Mouse (Mus musculus): ENCODE results near the gene Ppil6. TPM values are rescaled to one million over a fixed set of nuclear protein-coding genes. Genes with fewer than 3 reads are reported as not detected.

The Ppil6 gene
- polyA plus RNA-seq (2016; fragmentation: Nextera tagmentation; extraction: Ambion mirVana) = 0.79 and 1.2 TPM in 2 replicates

- WGBS = under 1% methylated on average over 50 of the region's 50 CpGs
- Histone ChIP-seq H3K4me3 (peak within 1 kb of the TSS; percentile 60), H3K4me2 (replicated peaks) (peak within 1 kb of the TSS; percentile 96), H3K27ac (no peak within 1 kb of the TSS), H3K27me3 (replicated peaks) (no peaks in the 10 kb centered on the region), H3K36me3 (peaks cover 39% of the 10 kb centered on the region), H3K4me1 (peaks cover 26% of the 10 kb centered on the region), H3K9me3 (no peaks in the 10 kb centered on the region), H3K9ac (peak within 1 kb of the TSS; percentile 58)
- peak; percentile 96 for ATAC-seq (ENCODE audit: low FRiP score, low read depth)
Measured at GRCm38 (mm10) chr10:41489708-41490517, at the start of gene Ppil6, which contains the start of gene Smpd2. Ppil6 (plus strand) TSS chr10:41490439. Smpd2 (minus strand) TSS chr10:41490369.

DNA sequence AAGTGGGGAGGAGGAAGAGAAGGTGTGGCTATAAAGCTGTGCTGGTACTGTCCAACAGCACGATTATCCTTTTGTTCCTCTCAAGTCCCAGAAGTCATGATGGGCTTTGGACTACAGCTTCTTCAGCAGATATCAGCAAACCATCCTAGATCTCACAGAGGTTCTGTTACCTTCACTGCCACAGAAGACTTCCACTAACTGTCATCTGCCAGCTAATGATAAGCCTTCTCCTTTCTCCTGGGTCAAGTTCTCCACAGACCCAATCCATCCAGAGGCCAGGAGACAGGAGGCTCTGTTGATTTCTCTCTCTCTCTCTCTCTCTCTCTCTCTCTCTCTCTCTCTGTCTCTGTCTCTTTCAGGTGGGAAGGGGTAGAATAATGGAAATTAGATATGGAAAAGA is 42.0 kb upstream of the Ppil6 start:
- no peak overlapping the region for H3K4me3 ChIP-seq
- H3K9ac ChIP-seq = no peak overlapping the region
- no peak overlapping the region for H3K27ac ChIP-seq
- no peak for ATAC-seq (ENCODE audit: low FRiP score, low read depth)
- no peaks in the 10 kb centered on the region for H3K9me3 ChIP-seq
- no peaks in the 10 kb centered on the region for H3K27me3 ChIP-seq (replicated peaks)
- peaks cover 12% of the 10 kb centered on the region; the same call in 1 of the 2 replicates for H3K36me3 ChIP-seq
- WGBS = 90% methylated on average over 1 of the region's 1 CpGs
- H3K4me2 ChIP-seq (replicated peaks) = no peak overlapping the region
- peaks cover 11% of the 10 kb centered on the region; the same call in 1 of the 2 replicates for H3K4me1 ChIP-seq

GRCm38 (mm10) chr10:41449684-41450083 is 40.6 kb upstream of the Ppil6 start:
- peaks cover 11% of the 10 kb centered on the region; the same call in 1 of the 2 replicates for H3K4me1 ChIP-seq
- H3K4me2 ChIP-seq (replicated peaks) = peak overlapping the region; percentile 72
- peak overlapping the region; percentile 38 for H3K9ac ChIP-seq
- H3K36me3 ChIP-seq = peaks cover 12% of the 10 kb centered on the region; the same call in 1 of the 2 replicates
- H3K27me3 ChIP-seq (replicated peaks) = no peaks in the 10 kb centered on the region
- H3K4me3 ChIP-seq = peak overlapping the region; percentile 88
- 13% methylated on average over 14 of the region's 14 CpGs for WGBS
- peak; percentile 72 for ATAC-seq (ENCODE audit: low FRiP score, low read depth)
- H3K27ac ChIP-seq = 0 out of 2 replicates have a peak overlapping the region, but pooled peaks have one; percentile 2
- no peaks in the 10 kb centered on the region for H3K9me3 ChIP-seq

DNA sequence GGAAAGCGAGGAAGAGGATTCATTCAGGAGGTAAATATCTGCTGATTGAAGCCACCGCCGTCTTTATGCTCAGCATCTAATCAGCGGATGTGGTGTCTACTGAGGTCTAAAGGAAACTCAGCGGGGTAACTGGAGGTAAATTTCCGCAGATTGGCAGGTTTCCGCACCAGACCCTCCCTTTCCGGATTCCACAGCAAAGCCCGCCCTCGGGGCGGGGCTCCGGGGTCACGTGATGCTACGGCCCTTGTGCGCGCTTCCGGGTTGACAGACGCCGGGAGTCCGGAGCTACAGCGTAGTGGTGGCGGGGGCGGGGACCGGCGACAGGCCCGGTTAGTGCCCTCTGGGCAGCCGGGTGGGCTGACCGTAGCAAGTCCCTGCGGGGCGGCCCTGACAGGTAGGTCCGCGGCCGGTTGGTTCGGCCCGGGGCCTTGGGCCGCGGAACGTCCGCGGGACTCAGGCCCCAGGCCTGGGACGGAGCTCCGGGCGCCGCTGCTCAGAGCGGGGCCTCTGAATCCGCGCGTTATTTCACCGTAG is 40.0 kb upstream of the Ppil6 start, which contains the start of gene Zbtb24:
TSS of gene Zbtb24 (plus strand) at position 247 of the 534 bp plus-strand sequence.
- ATAC-seq (ENCODE audit: low FRiP score, low read depth) = peak; percentile 96
- Histone ChIP-seq H3K4me2 (replicated peaks) (peak within 1 kb of the TSS; percentile 72), H3K27ac (0 out of 2 replicates have a peak within 1 kb of the TSS, but pooled peaks have one; percentile 2), H3K9me3 (no peaks in the 10 kb centered on the region), H3K4me3 (peak within 1 kb of the TSS; percentile 88), H3K36me3 (peaks cover 16% of the 10 kb centered on the region; the same call in 1 of the 2 replicates), H3K27me3 (replicated peaks) (no peaks in the 10 kb centered on the region), H3K9ac (peak within 1 kb of the TSS; percentile 83), H3K4me1 (peaks cover 11% of the 10 kb centered on the region; the same call in 1 of the 2 replicates)
- WGBS = under 1% methylated on average over 49 of the region's 49 CpGs

- peak; percentile 51 for ATAC-seq (ENCODE audit: low FRiP score, low read depth)
- H3K9ac ChIP-seq = peak overlapping the region; percentile 83
- peak overlapping the region; percentile 88 for H3K4me3 ChIP-seq
- H3K4me1 ChIP-seq = peaks cover 11% of the 10 kb centered on the region; the same call in 1 of the 2 replicates
- no peaks in the 10 kb centered on the region for H3K27me3 ChIP-seq (replicated peaks)
- H3K27ac ChIP-seq = no peak overlapping the region
- peaks cover 23% of the 10 kb centered on the region for H3K36me3 ChIP-seq
- no peaks in the 10 kb centered on the region for H3K9me3 ChIP-seq
- peak overlapping the region; percentile 72 for H3K4me2 ChIP-seq (replicated peaks)
- WGBS = 56% methylated on average over 18 of the region's 18 CpGs
Measured at GRCm38 (mm10) chr10:41450780-41451522, 39.3 kb upstream of the Ppil6 start.

- H3K4me3 ChIP-seq = no peak overlapping the region
- H3K9ac ChIP-seq = no peak overlapping the region
- peaks cover 30% of the 10 kb centered on the region for H3K36me3 ChIP-seq
- H3K9me3 ChIP-seq = no peaks in the 10 kb centered on the region
- H3K27ac ChIP-seq = no peak overlapping the region
- no peaks in the 10 kb centered on the region for H3K27me3 ChIP-seq (replicated peaks)
- no peak for ATAC-seq (ENCODE audit: low FRiP score, low read depth)
- 96% methylated on average over 9 of the region's 9 CpGs for WGBS
- peak overlapping the region; percentile 72; the same call in 1 of the 2 replicates for H3K4me2 ChIP-seq (replicated peaks)
- H3K4me1 ChIP-seq = peaks cover 11% of the 10 kb centered on the region; the same call in 1 of the 2 replicates
Measured at GRCm38 (mm10) chr10:41451656-41452055, 38.6 kb upstream of the Ppil6 start.

DNA sequence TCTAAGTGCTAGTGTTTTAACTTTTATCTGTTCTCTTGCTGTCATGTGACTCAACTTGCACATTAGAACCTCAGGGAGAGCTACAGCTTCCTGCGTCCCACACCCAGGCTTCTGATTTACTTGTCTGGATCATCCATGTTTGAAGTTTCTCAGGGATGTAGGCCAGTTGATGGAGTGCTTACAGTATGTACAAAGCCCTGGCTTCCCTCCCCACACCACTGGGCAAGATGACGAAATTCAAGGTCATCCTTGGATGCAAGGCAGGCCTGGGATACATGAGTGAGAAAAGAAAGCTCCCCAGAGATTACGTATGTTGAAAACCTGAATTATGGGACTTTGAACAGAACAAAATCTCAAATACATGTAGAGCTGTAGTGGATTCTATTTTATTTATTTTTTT is 37.4 kb upstream of the Ppil6 start:
- H3K9ac ChIP-seq = no peak overlapping the region
- WGBS = 90% methylated on average over 3 of the region's 3 CpGs
- peaks cover 34% of the 10 kb centered on the region for H3K36me3 ChIP-seq
- no peaks in the 10 kb centered on the region for H3K27me3 ChIP-seq (replicated peaks)
- H3K4me3 ChIP-seq = no peak overlapping the region
- H3K4me2 ChIP-seq (replicated peaks) = no peak overlapping the region
- H3K4me1 ChIP-seq = peaks cover 11% of the 10 kb centered on the region; the same call in 1 of the 2 replicates
- H3K27ac ChIP-seq = no peak overlapping the region
- no peak for ATAC-seq (ENCODE audit: low FRiP score, low read depth)
- H3K9me3 ChIP-seq = no peaks in the 10 kb centered on the region

GRCm38 (mm10) chr10:41459990-41460389 is 30.2 kb upstream of the Ppil6 start:
- WGBS = 84% methylated on average over 4 of the region's 4 CpGs
- Histone ChIP-seq H3K9ac (no peak overlapping the region), H3K27ac (no peak overlapping the region), H3K4me3 (no peak overlapping the region), H3K9me3 (no peaks in the 10 kb centered on the region), H3K36me3 (peaks cover 48% of the 10 kb centered on the region), H3K4me1 (peaks cover 8% of the 10 kb centered on the region), H3K27me3 (replicated peaks) (no peaks in the 10 kb centered on the region), H3K4me2 (replicated peaks) (no peak overlapping the region)
- ATAC-seq (ENCODE audit: low FRiP score, low read depth) = no peak

- H3K27me3 ChIP-seq (replicated peaks) = no peaks in the 10 kb centered on the region
- no peak overlapping the region for H3K4me2 ChIP-seq (replicated peaks)
- H3K9ac ChIP-seq = no peak overlapping the region
- no peak overlapping the region for H3K4me3 ChIP-seq
- H3K9me3 ChIP-seq = no peaks in the 10 kb centered on the region
- H3K36me3 ChIP-seq = peaks cover 45% of the 10 kb centered on the region
- ATAC-seq (ENCODE audit: low FRiP score, low read depth) = no peak
- no peak overlapping the region for H3K27ac ChIP-seq
- WGBS = 32% methylated on average over 2 of the region's 2 CpGs
- peaks cover 8% of the 10 kb centered on the region for H3K4me1 ChIP-seq
Measured at GRCm38 (mm10) chr10:41460501-41460900, 29.7 kb upstream of the Ppil6 start.

- 86% methylated on average over 3 of the region's 3 CpGs for WGBS
- H3K4me3 ChIP-seq = no peak overlapping the region
- peaks cover 38% of the 10 kb centered on the region for H3K36me3 ChIP-seq
- peaks cover 8% of the 10 kb centered on the region for H3K4me1 ChIP-seq
- H3K27me3 ChIP-seq (replicated peaks) = no peaks in the 10 kb centered on the region
- H3K9ac ChIP-seq = no peak overlapping the region
- H3K4me2 ChIP-seq (replicated peaks) = no peak overlapping the region
- ATAC-seq (ENCODE audit: low FRiP score, low read depth) = no peak
- no peaks in the 10 kb centered on the region for H3K9me3 ChIP-seq
- no peak overlapping the region for H3K27ac ChIP-seq
Measured at GRCm38 (mm10) chr10:41461057-41461722, 29.0 kb upstream of the Ppil6 start.

DNA sequence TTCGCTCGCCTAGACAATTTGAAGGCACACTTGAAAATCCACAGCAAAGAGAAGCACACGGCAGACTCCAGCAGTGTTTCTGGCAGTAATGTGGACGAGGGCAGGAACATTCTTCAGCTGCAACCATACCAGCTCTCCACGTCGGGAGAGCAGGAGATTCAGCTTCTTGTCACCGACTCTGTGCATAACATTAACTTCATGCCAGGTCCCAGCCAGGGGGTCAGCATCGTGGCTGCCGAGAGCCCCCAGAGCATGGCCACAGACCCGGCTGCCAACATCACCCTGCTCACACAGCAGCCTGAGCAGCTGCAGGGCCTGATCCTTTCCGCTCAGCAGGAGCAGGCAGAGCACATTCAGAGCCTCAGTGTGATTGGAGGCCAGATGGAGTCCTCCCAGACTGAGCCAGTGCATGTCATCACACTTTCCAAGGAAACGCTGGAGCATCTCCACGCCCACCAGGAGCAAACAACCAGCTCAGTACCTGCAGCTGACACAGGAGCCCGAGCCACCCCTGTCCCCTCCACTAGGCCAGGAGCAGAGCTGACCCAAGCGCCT is 25.8 kb upstream of the Ppil6 start:
- H3K4me2 ChIP-seq (replicated peaks) = no peak overlapping the region
- ATAC-seq (ENCODE audit: low FRiP score, low read depth) = no peak
- no peak overlapping the region for H3K27ac ChIP-seq
- H3K27me3 ChIP-seq (replicated peaks) = no peaks in the 10 kb centered on the region
- peaks cover 13% of the 10 kb centered on the region for H3K4me1 ChIP-seq
- H3K9ac ChIP-seq = 0 out of 2 replicates have a peak overlapping the region, but pooled peaks have one; percentile 1
- 38% methylated on average over 15 of the region's 15 CpGs for WGBS
- peaks cover 31% of the 10 kb centered on the region for H3K36me3 ChIP-seq
- no peak overlapping the region for H3K4me3 ChIP-seq
- no peaks in the 10 kb centered on the region for H3K9me3 ChIP-seq

All from neural tube, embryonic 12.5 days (tissue).